Mouse (Mus musculus): ENCODE measurements around the gene Myl12a. TPM values are rescaled to one million over a fixed set of nuclear protein-coding genes. Genes with fewer than 3 reads are reported as not detected.

Myl12a gene
- 27.7 and 37.3 TPM in 2 replicates for polyA plus RNA-seq (2012; rRNA removed; ENCODE audit: low replicate concordance)

DNA sequence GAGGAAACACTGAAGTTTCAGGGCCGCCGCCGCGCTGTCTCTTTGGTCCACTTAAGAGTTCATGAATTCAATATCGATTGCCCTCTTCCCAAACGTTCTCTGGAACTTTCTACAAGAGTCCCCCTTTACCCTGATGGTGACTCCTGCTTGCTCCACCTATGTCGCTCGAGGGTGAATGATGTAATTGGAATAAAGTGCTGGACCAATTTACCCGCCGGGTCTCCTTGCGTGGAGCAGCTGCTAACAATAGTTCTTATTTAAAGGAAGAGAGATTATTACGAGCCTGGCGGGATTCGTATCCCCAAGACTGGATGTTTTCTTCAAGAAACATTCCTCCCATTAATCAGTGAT lies at the start of gene Myl12a:
Gene Myl12a, minus strand, starts transcription at position 135 of the 351 bp plus-strand sequence.

GRCm38 (mm10) chr17:71002081-71002743 lies 466 bp downstream of the Myl12a start, which contains the start of gene Myom1:
Myom1 (plus strand) TSS chr17:71002633.

Other genes starting within 250 kb of the Myl12a start
- 15.4 and 21.8 TPM in 2 replicates for gene Tgif1, start 149.3 kb downstream of the Myl12a start, polyA plus RNA-seq (2012; rRNA removed; ENCODE audit: low replicate concordance)
- gene Myom1, start 245 bp downstream of the Myl12a start, polyA plus RNA-seq (2012; rRNA removed; ENCODE audit: low replicate concordance), result 2.7 and 5.5 TPM in 2 replicates
- 9.7 and 15.4 TPM in 2 replicates for gene Lpin2, start 179.7 kb upstream of the Myl12a start, polyA plus RNA-seq (2012; rRNA removed; ENCODE audit: low replicate concordance)